Mouse (Mus musculus): Measurements from ENCODE around the gene E2f8. TPM values are rescaled to one million over a fixed set of nuclear protein-coding genes. Genes with fewer than 3 reads are reported as not detected.
A peak's percentile ranks its signal among the peaks of the same experiment; 100 is the strongest.

Gene E2f8
- total RNA-seq (2014; rRNA removed) (1.0 and 1.8 TPM in 2 replicates), polyA plus RNA-seq (2015; fragmentation: Nextera tagmentation; extraction: Ambion mirVana) (0.53 and 0.70 TPM in 2 replicates)

- no peaks in the 10 kb centered on the region for H3K36me3 ChIP-seq (ENCODE audit: insufficient read depth, low read length)
- no peak for TF ChIP-seq CTCF (IDR thresholded peaks at IDR 0.05)
- peak within 1 kb of the TSS; percentile 54 for H3K9ac ChIP-seq (replicated peaks; ENCODE audit: low read length, poor library complexity, severe bottlenecking)
- DNase-seq (ENCODE audit: low spot score) (peak; percentile 60), ATAC-seq (ENCODE audit: low FRiP score) (peak; percentile 64)
- H3K4me3 ChIP-seq (ENCODE audit: low read depth, low read length) = peak within 1 kb of the TSS; percentile 74
- 0 out of 2 replicates have a peak, but pooled peaks cover 2% of the 10 kb centered on the region for H3K4me1 ChIP-seq (ENCODE audit: insufficient read depth, low read length)
- H3K27ac ChIP-seq (ENCODE audit: low read depth, low read length) = no peak within 1 kb of the TSS
- WGBS = 2% methylated on average over 19 of the region's 41 CpGs
- H3K9me3 ChIP-seq (ENCODE audit: low read length) = no peaks in the 10 kb centered on the region
- peaks cover 26% of the 10 kb centered on the region for H3K27me3 ChIP-seq (ENCODE audit: insufficient read depth, low read length)
- peak within 1 kb of the TSS; percentile 100 for H3K4me2 ChIP-seq (ENCODE audit: low read depth, low read length, poor library complexity, severe bottlenecking)
Observed at GRCm38 (mm10) chr7:48881486-48881885, at the start of gene E2f8. TSS of gene E2f8 (minus strand) at chr7:48881596.

GRCm38 (mm10) chr7:48930399-48930798, 49.0 kb upstream of the E2f8 start:
- no peak overlapping the region for H3K4me2 ChIP-seq (ENCODE audit: low read depth, low read length, poor library complexity, severe bottlenecking)
- no peaks in the 10 kb centered on the region for H3K36me3 ChIP-seq (ENCODE audit: insufficient read depth, low read length)
- ATAC-seq (ENCODE audit: low FRiP score) (no peak), DNase-seq (ENCODE audit: low spot score) (peak; percentile 77)
- no peak overlapping the region for H3K27ac ChIP-seq (ENCODE audit: low read depth, low read length)
- WGBS = 28% methylated on average over 5 of the region's 5 CpGs
- TF ChIP-seq CTCF (IDR thresholded peaks at IDR 0.05) = no peak
- H3K9ac ChIP-seq (replicated peaks; ENCODE audit: low read length, poor library complexity, severe bottlenecking) = no peak overlapping the region
- no peaks in the 10 kb centered on the region for H3K4me1 ChIP-seq (ENCODE audit: insufficient read depth, low read length)
- no peaks in the 10 kb centered on the region for H3K9me3 ChIP-seq (ENCODE audit: low read length)
- no peak overlapping the region for H3K4me3 ChIP-seq (ENCODE audit: low read depth, low read length)
- no peaks in the 10 kb centered on the region for H3K27me3 ChIP-seq (ENCODE audit: insufficient read depth, low read length)

- no peaks in the 10 kb centered on the region for H3K36me3 ChIP-seq (ENCODE audit: insufficient read depth, low read length)
- 29% methylated on average over 3 of the region's 3 CpGs for WGBS
- no peak overlapping the region for H3K4me2 ChIP-seq (ENCODE audit: low read depth, low read length, poor library complexity, severe bottlenecking)
- no peaks in the 10 kb centered on the region for H3K4me1 ChIP-seq (ENCODE audit: insufficient read depth, low read length)
- no peak overlapping the region for H3K4me3 ChIP-seq (ENCODE audit: low read depth, low read length)
- DNase-seq (ENCODE audit: low spot score) (peak; percentile 63), ATAC-seq (ENCODE audit: low FRiP score) (no peak)
- no peak overlapping the region for H3K9ac ChIP-seq (replicated peaks; ENCODE audit: low read length, poor library complexity, severe bottlenecking)
- TF ChIP-seq CTCF (IDR thresholded peaks at IDR 0.05) = peak; percentile 73
- H3K27ac ChIP-seq (ENCODE audit: low read depth, low read length) = no peak overlapping the region
- H3K9me3 ChIP-seq (ENCODE audit: low read length) = no peaks in the 10 kb centered on the region
- H3K27me3 ChIP-seq (ENCODE audit: insufficient read depth, low read length) = no peaks in the 10 kb centered on the region
Observed at GRCm38 (mm10) chr7:48928364-48928763, 47.0 kb upstream of the E2f8 start.

- no peak for TF ChIP-seq CTCF (IDR thresholded peaks at IDR 0.05)
- Histone ChIP-seq H3K4me3 (ENCODE audit: low read depth, low read length) (no peak overlapping the region), H3K4me1 (ENCODE audit: insufficient read depth, low read length) (no peaks in the 10 kb centered on the region), H3K27ac (ENCODE audit: low read depth, low read length) (no peak overlapping the region), H3K27me3 (ENCODE audit: insufficient read depth, low read length) (no peaks in the 10 kb centered on the region), H3K4me2 (ENCODE audit: low read depth, low read length, poor library complexity, severe bottlenecking) (no peak overlapping the region), H3K9ac (replicated peaks; ENCODE audit: low read length, poor library complexity, severe bottlenecking) (no peak overlapping the region), H3K36me3 (ENCODE audit: insufficient read depth, low read length) (no peaks in the 10 kb centered on the region), H3K9me3 (ENCODE audit: low read length) (no peaks in the 10 kb centered on the region)
- DNase-seq (ENCODE audit: low spot score) (no peak), ATAC-seq (ENCODE audit: low FRiP score) (no peak)
- WGBS = 89% methylated on average over 3 of the region's 3 CpGs
Observed at GRCm38 (mm10) chr7:48925214-48925613, 43.8 kb upstream of the E2f8 start.

- H3K36me3 ChIP-seq (ENCODE audit: insufficient read depth, low read length) = no peaks in the 10 kb centered on the region
- H3K4me1 ChIP-seq (ENCODE audit: insufficient read depth, low read length) = no peaks in the 10 kb centered on the region
- H3K9ac ChIP-seq (replicated peaks; ENCODE audit: low read length, poor library complexity, severe bottlenecking) = no peak overlapping the region
- DNase-seq (ENCODE audit: low spot score) (no peak), ATAC-seq (ENCODE audit: low FRiP score) (no peak)
- TF ChIP-seq CTCF (IDR thresholded peaks at IDR 0.05) = no peak
- H3K27ac ChIP-seq (ENCODE audit: low read depth, low read length) = no peak overlapping the region
- 93% methylated on average over 10 of the region's 10 CpGs for WGBS
- no peak overlapping the region for H3K4me2 ChIP-seq (ENCODE audit: low read depth, low read length, poor library complexity, severe bottlenecking)
- H3K4me3 ChIP-seq (ENCODE audit: low read depth, low read length) = no peak overlapping the region
- H3K27me3 ChIP-seq (ENCODE audit: insufficient read depth, low read length) = no peaks in the 10 kb centered on the region
- no peaks in the 10 kb centered on the region for H3K9me3 ChIP-seq (ENCODE audit: low read length)
Observed at GRCm38 (mm10) chr7:48923620-48924019, 42.2 kb upstream of the E2f8 start.

GRCm38 (mm10) chr7:48918389-48918788, 37.0 kb upstream of the E2f8 start:
- Histone ChIP-seq H3K4me3 (ENCODE audit: low read depth, low read length) (no peak overlapping the region), H3K9me3 (ENCODE audit: low read length) (no peaks in the 10 kb centered on the region), H3K4me2 (ENCODE audit: low read depth, low read length, poor library complexity, severe bottlenecking) (no peak overlapping the region), H3K27me3 (ENCODE audit: insufficient read depth, low read length) (no peaks in the 10 kb centered on the region), H3K36me3 (ENCODE audit: insufficient read depth, low read length) (no peaks in the 10 kb centered on the region), H3K4me1 (ENCODE audit: insufficient read depth, low read length) (no peaks in the 10 kb centered on the region; the same call in 1 of the 2 replicates), H3K27ac (ENCODE audit: low read depth, low read length) (no peak overlapping the region), H3K9ac (replicated peaks; ENCODE audit: low read length, poor library complexity, severe bottlenecking) (no peak overlapping the region)
- WGBS = 36% methylated on average over 11 of the region's 11 CpGs
- DNase-seq (ENCODE audit: low spot score) = no peak
- no peak for TF ChIP-seq CTCF (IDR thresholded peaks at IDR 0.05)
- no peak for ATAC-seq (ENCODE audit: low FRiP score)
